ENCODE assay signal across 31 mouse cellular contexts in the genomic region with DNA sequence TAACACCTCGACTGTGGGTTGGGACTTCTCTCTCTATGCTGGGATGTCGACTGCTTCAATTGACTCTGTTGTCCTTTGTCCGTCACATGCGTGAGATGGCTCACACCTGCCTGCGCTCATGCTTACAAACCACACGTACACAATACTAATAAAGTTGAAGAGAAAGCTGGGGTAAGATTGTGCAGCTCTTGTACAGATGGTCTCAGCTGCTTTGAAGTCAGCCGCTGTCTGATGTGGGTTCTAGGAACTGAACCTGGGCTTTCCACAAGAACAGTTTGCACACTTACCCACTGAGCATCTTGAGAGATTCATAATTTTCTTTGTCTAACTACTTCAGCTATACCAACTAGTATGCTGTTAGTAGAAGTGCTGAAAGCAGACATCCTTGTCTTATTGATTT. TPM values are rescaled to one million over a fixed set of nuclear protein-coding genes. Genes with fewer than 3 reads are reported as not detected.
DNase-seq lines count a peak whose midpoint lies in the region; ATAC-seq and TF ChIP-seq lines count a peak whose summit lies in the region.
"Had no signal": no experiment of that assay in that cellular context is flagged by ENCODE, and none has a peak within 500 bp of the region (broad histone marks: within the 10 kb centered on the region; RNA-seq: fewer than 3 reads in every experiment).

No protein-coding gene starts in this region.

- no peaks in the 10 kb centered on the region for H3K36me3 ChIP-seq in forebrain, postnatal 0 days (ENCODE audit: insufficient read depth)
- H3K36me3 ChIP-seq: embryonic facial prominence, embryonic 13.5 days; forebrain, embryonic 10.5 days; forebrain, embryonic 15.5 days; heart, embryonic 13.5 days; hindbrain, embryonic 15.5 days; midbrain, embryonic 10.5 days; midbrain, embryonic 15.5 days; stomach, embryonic 15.5 days had no signal

- H3K4me1 ChIP-seq in forebrain, postnatal 0 days (ENCODE audit: insufficient read depth): no peaks in the 10 kb centered on the region
- H3K4me1 ChIP-seq: embryonic facial prominence, embryonic 13.5 days; forebrain, embryonic 10.5 days; forebrain, embryonic 15.5 days; hindbrain, embryonic 15.5 days; midbrain, embryonic 10.5 days; midbrain, embryonic 15.5 days; stomach, embryonic 15.5 days had no signal

- no peaks in the 10 kb centered on the region for H3K9me3 ChIP-seq in forebrain, postnatal 0 days (ENCODE audit: low read length)
- H3K9me3 ChIP-seq: embryonic facial prominence, embryonic 13.5 days; forebrain, embryonic 10.5 days; forebrain, embryonic 15.5 days; heart, embryonic 13.5 days; hindbrain, embryonic 15.5 days; midbrain, embryonic 10.5 days; midbrain, embryonic 15.5 days; stomach, embryonic 15.5 days had no signal

- H3K27me3 ChIP-seq in forebrain, postnatal 0 days (ENCODE audit: insufficient read depth, low read length): no peaks in the 10 kb centered on the region
- H3K27me3 ChIP-seq: embryonic facial prominence, embryonic 13.5 days; forebrain, embryonic 15.5 days; hindbrain, embryonic 15.5 days; midbrain, embryonic 15.5 days; stomach, embryonic 15.5 days had no signal

- DNase-seq in CD4-positive helper T cell, adult 2 months (ENCODE audit: low read depth, low spot score): peak; percentile 60
- peak; percentile 65 for DNase-seq in T-cell, adult 2 months (ENCODE audit: low spot score)
- peak; percentile 22 to 56 for DNase-seq in thymus, adult 18-20 months
- peak; percentile 57 for DNase-seq in thymus, postnatal 25 days
- no peak for DNase-seq in left cerebral cortex, adult 9 months (ENCODE audit: low spot score in 2 of 2)
- DNase-seq in forebrain, postnatal 0 days: no peak
- DNase-seq: adrenal gland, postnatal 14 days; cerebellum, adult 11 months; cerebellum, adult 9-11 months; heart, adult 2 months; heart, postnatal 10 days; kidney, adult 8-10 months; kidney, postnatal 10 days; layer of hippocampus, postnatal 36 days; liver; lung, adult 2 months; lung, postnatal 10 days had no signal

- no peak overlapping the region for H3K9ac ChIP-seq in forebrain, postnatal 0 days
- H3K9ac ChIP-seq: embryonic facial prominence, embryonic 13.5 days; forebrain, embryonic 15.5 days; heart, embryonic 13.5 days; hindbrain, embryonic 15.5 days; liver, embryonic 14.5 days; midbrain, embryonic 15.5 days; stomach, embryonic 15.5 days had no signal

- H3K4me2 ChIP-seq in forebrain, postnatal 0 days (ENCODE audit: low read depth): no peak overlapping the region
- H3K4me2 ChIP-seq: embryonic facial prominence, embryonic 13.5 days; forebrain, embryonic 15.5 days; heart, embryonic 13.5 days; hindbrain, embryonic 15.5 days; midbrain, embryonic 15.5 days; stomach, embryonic 15.5 days had no signal

- 89% methylated on average over 7 of the region's 7 CpGs for WGBS in forebrain, postnatal 0 days

- ATAC-seq in megakaryocyte, adult 5-6 weeks (ENCODE audit: poor library complexity, severe bottlenecking): no peak
- ATAC-seq in forebrain, postnatal 0 days: no peak
- ATAC-seq: forebrain, embryonic 15.5 days; intestine, embryonic 16.5 days; midbrain, embryonic 15.5 days had no signal

- H3K4me3 ChIP-seq in forebrain, postnatal 0 days (ENCODE audit: low read depth, low read length): no peak overlapping the region
- H3K4me3 ChIP-seq: embryonic facial prominence, embryonic 13.5 days; forebrain, embryonic 10.5 days; forebrain, embryonic 15.5 days; heart, adult 2 months; heart, embryonic 13.5 days; hindbrain, embryonic 15.5 days; midbrain, embryonic 10.5 days; midbrain, embryonic 15.5 days; stomach, embryonic 15.5 days had no signal

- TF ChIP-seq CTCF in forebrain, postnatal 0 days (IDR thresholded peaks at IDR 0.05; ENCODE audit: low read depth): no peak

- H3K27ac ChIP-seq in forebrain, postnatal 0 days (ENCODE audit: low read depth, low read length): no peak overlapping the region
- H3K27ac ChIP-seq: embryonic facial prominence, embryonic 13.5 days; forebrain, embryonic 10.5 days; forebrain, embryonic 15.5 days; heart, adult 2 months; heart, embryonic 13.5 days; hindbrain, embryonic 15.5 days; liver, embryonic 14.5 days; midbrain, embryonic 10.5 days; midbrain, embryonic 15.5 days; stomach, embryonic 15.5 days had no signal

RNA-seq across cellular contexts. Expression of gene Rgs3, which starts 7.7 kb away (rescaled TPM):
- 45.0 and 51.3 TPM in 2 replicates for total RNA-seq in megakaryocyte, adult 5-6 weeks (2015)
- 46.1 and 69.8 TPM in 2 replicates for total RNA-seq in megakaryocyte, adult 5-6 weeks (2017)
- 56.1 and 63.5 TPM in 2 replicates for total RNA-seq in forebrain, postnatal 0 days (2014; rRNA removed)
- 34.7 and 47.3 TPM in 2 replicates for polyA plus RNA-seq in forebrain, postnatal 0 days (2015; fragmentation: Nextera tagmentation; extraction: Ambion mirVana)

RNA-seq across cellular contexts. Expression of gene 4933430I17Rik, which starts 26.8 kb away (rescaled TPM):
- total RNA-seq in megakaryocyte, adult 5-6 weeks (2015): 0.31 TPM in 1 of 2 replicates, not detected in the other
- total RNA-seq in megakaryocyte, adult 5-6 weeks (2017): 0.26 TPM in 1 of 2 replicates, not detected in the other
- 0.31 and 0.38 TPM in 2 replicates for total RNA-seq in forebrain, postnatal 0 days (2014; rRNA removed)
- 0.50 and 0.72 TPM in 2 replicates for polyA plus RNA-seq in forebrain, postnatal 0 days (2015; fragmentation: Nextera tagmentation; extraction: Ambion mirVana)
- total RNA-seq: gastrocnemius, adult 8-10 months; heart, adult 2 months; hematopoietic stem cell, adult 5-6 weeks had no signal
- polyA plus RNA-seq: heart, adult 2 months had no signal

RNA-seq across cellular contexts. Expression of gene Pole3, which starts 27.1 kb away (rescaled TPM):
- 22.8 and 22.9 TPM in 2 replicates for total RNA-seq in megakaryocyte, adult 5-6 weeks (2015)
- total RNA-seq in megakaryocyte, adult 5-6 weeks (2017): 28.6 and 38.4 TPM in 2 replicates
- total RNA-seq in forebrain, postnatal 0 days (2014; rRNA removed): 29.1 and 36.6 TPM in 2 replicates
- 52.2 and 68.3 TPM in 2 replicates for polyA plus RNA-seq in forebrain, postnatal 0 days (2015; fragmentation: Nextera tagmentation; extraction: Ambion mirVana)

RNA-seq across cellular contexts. Expression of gene Alad, which starts 32.2 kb away (rescaled TPM):
- total RNA-seq in megakaryocyte, adult 5-6 weeks (2015): 12.5 and 16.9 TPM in 2 replicates
- total RNA-seq in megakaryocyte, adult 5-6 weeks (2017): 5.1 and 9.2 TPM in 2 replicates
- 35.8 and 37.6 TPM in 2 replicates for total RNA-seq in forebrain, postnatal 0 days (2014; rRNA removed)
- polyA plus RNA-seq in forebrain, postnatal 0 days (2015; fragmentation: Nextera tagmentation; extraction: Ambion mirVana): 74.7 and 74.9 TPM in 2 replicates

RNA-seq across cellular contexts. Expression of gene Hdhd3, which starts 48.7 kb away (rescaled TPM):
- total RNA-seq in megakaryocyte, adult 5-6 weeks (2015): 0.14 TPM in 1 of 2 replicates, not detected in the other
- not detected in 2 replicates for total RNA-seq in megakaryocyte, adult 5-6 weeks (2017)
- 3.5 and 6.6 TPM in 2 replicates for total RNA-seq in forebrain, postnatal 0 days (2014; rRNA removed)
- 4.4 and 4.6 TPM in 2 replicates for polyA plus RNA-seq in forebrain, postnatal 0 days (2015; fragmentation: Nextera tagmentation; extraction: Ambion mirVana)
- total RNA-seq: neutrophil, adult 5-6 weeks had no signal

Comparison
In these comparisons a context has a peak if more than half of its experiments do, and no peak if none do; other contexts are left out.
1. DNase-seq: peak in CD4-positive helper T cell, adult 2 months (single experiment), T-cell, adult 2 months (single experiment), thymus, adult 18-20 months (2 of 2) and thymus, postnatal 25 days (single experiment); none in left cerebral cortex, adult 9 months (0 of 2) and forebrain, postnatal 0 days (single experiment).